Mouse (Mus musculus) erythroblast, embryonic 14.5 days (primary cell): ENCODE measurements around the gene Nfatc2ip.

Experiments used
- GATA1 ChIP-seq: IDR thresholded peaks from 2 replicates; pipeline ENCODE4 v1.6.1; 2012; ENCODE audit warnings: low read length, inconsistent platforms, mixed read lengths
- TAL1 ChIP-seq: IDR thresholded peaks from 3 replicates; pipeline ENCODE4 v1.6.1; 2012; ENCODE audit warnings: low read length, inconsistent platforms, mixed read lengths

DNA sequence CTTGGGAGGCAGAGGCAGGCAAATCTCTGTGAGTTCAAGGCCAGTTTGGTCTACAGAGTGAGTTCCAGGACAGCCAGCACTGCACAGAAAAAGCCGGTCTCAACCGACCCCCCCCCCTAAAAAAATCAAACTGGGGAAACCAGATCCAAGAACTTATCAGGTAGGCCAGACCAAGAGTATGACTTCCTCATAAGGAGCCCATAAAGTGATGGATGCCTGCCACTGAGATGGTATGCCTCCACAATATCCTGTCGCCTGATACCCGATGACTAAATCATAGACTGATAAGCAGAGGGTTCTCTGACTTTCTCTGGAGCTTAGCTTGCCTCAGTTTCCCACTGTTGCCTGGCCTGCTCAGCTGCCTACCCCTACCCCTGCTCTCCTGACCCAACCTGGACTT lies 1.3 kb upstream of the Nfatc2ip start:
- TF ChIP-seq TAL1 (no peak), GATA1 (no peak)
